Mouse (Mus musculus): ENCODE results near the gene Npff.

DNA sequence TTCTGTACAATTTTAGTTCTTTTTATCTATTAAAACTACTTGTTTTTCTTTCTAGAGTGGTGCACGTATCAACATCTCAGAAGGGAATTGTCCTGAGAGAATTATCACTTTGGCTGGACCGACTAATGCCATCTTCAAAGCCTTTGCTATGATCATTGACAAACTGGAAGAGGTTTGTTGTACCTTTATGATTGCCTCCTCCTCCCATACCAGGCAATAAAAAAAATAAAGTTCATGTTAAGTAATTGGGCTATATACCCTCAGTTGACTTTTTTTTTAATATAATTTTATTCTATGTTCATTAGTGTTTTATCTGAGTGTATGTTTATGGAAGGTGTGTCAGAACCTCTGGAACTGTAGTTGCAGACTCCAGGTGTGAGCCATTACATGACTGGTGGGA lies 50.2 kb downstream of the Npff start:
- TF ChIP-seq CTCF (IDR thresholded peaks at IDR 0.05; ENCODE audit: low read depth): no peak
- no peak for TF ChIP-seq EP300 (IDR thresholded peaks at IDR 0.05; ENCODE audit: low read depth)

Data from liver, postnatal 0 days (tissue).